Mouse (Mus musculus) lung, adult 2 months (tissue): ENCODE data around the gene Stau1.

Experiments used
- CTCF ChIP-seq: fragments of 200-500 bp; IDR thresholded peaks from 2 replicates; pipeline ENCODE4 v1.5.1; 2011; ENCODE audit warnings: mild to moderate bottlenecking, low read length, control low read depth; ENCODE audit not compliant: insufficient read depth
- POLR2A ChIP-seq: fragments of 200-500 bp; IDR thresholded peaks from 2 replicates; pipeline ENCODE4 v1.6.1; 2011; ENCODE audit warnings: low read depth, mild to moderate bottlenecking, control low read depth, low read length, borderline replicate concordance; ENCODE audit errors: extremely low read depth

DNA sequence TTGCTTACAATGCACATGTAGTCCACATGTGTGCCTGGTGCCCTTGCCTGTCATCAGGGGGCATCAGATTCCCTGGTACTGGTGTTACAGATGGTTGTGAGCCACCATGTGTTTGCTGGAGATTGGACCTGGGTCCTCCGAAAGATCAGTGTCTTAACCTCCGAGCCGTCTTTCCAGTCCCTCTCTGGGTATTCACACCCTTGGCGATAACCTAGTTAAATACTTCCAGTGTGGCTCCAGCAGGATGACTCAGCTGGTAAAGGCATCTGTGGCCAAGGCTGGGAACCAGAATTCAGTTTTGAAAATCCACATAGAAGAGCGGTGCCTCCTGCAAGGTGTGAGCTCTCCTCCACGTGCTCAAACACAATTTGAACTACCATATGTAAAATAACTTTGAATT lies 62.2 kb downstream of the Stau1 start:
- TF ChIP-seq POLR2A (no peak), CTCF (no peak)
